Mouse (Mus musculus): ENCODE data around the gene Agpat4. TPM values are rescaled to one million over a fixed set of nuclear protein-coding genes. Genes with fewer than 3 reads are reported as not detected.

Agpat4 gene
- total RNA-seq, 1 experiment from 2014 or later, result 150 TPM

DNA sequence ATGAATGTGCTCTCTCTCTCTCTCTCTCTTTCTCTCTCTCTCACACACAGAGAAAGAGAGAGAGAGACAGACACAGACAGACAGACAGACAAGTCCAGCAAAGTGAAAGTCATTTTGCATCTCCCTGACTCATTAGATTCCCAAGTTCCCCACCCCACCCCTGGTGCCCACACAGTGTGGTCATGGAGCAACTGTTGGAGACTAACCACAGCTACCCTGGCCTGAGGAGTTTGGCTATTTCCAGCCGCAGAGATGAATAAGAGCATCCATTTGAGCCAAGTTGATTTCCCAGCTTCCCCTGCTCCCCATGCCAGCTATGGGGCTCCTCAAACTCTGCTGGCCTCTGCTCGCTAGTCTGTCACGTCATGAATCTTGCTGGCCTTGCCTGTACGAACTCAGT is 91.0 kb downstream of the Agpat4 start:
- ATAC-seq (replicated peaks; ENCODE audit: insufficient number of reproducible peaks, low FRiP score, low TSS enrichment, poor library complexity, severe bottlenecking), result no peak

DNA sequence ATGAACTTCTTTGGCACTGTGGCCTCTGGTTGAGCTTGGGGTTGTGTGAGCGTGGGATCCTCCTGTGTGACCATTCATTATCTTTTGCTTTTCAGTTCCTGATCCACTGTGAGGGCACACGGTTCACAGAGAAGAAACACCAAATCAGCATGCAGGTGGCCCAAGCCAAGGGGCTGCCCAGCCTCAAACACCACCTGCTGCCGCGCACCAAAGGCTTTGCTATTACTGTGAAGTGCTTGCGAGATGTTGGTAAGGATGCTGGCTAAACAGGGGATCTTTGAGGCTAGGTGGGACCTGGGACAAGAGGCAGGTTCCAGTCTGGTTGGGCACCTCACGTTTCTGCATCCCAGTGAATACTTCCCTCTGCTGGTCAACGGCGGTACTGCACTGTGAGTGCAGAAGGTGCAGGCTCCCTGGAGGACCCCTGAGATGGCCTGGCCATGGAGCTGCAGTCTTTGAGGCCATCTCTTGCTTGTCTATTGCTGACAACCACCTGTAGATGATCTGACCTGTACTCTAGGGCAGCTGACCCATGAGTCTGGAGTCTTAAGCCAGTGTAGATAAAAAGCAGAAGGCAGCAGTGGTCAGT is 92.1 kb downstream of the Agpat4 start:
- peak; percentile 67 for ATAC-seq (replicated peaks; ENCODE audit: insufficient number of reproducible peaks, low FRiP score, low TSS enrichment, poor library complexity, severe bottlenecking)

- no peak for ATAC-seq (replicated peaks; ENCODE audit: insufficient number of reproducible peaks, low FRiP score, low TSS enrichment, poor library complexity, severe bottlenecking)
Measured at GRCm38 (mm10) chr17:12211890-12212289, 93.4 kb downstream of the Agpat4 start.

DNA sequence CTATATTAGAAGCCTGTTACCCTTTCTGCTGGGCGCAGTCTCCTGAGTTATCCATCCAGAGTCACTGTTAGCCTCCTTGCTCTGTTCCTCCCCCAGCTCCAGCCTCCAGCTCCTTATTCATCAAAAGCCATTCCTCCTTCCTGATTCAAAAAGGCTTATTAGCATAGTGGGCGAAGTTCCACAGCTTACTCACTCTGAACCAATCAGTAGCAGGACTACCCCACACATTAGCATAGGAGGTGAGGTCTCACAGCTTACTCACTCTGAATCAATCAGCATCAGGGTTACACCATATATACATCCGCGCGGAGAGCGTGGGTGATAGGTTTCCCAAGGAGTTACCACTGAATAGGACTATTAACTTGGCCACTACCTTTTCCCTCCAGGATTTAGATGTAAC is 93.8 kb downstream of the Agpat4 start:
- no peak for ATAC-seq (replicated peaks; ENCODE audit: insufficient number of reproducible peaks, low FRiP score, low TSS enrichment, poor library complexity, severe bottlenecking)

DNA sequence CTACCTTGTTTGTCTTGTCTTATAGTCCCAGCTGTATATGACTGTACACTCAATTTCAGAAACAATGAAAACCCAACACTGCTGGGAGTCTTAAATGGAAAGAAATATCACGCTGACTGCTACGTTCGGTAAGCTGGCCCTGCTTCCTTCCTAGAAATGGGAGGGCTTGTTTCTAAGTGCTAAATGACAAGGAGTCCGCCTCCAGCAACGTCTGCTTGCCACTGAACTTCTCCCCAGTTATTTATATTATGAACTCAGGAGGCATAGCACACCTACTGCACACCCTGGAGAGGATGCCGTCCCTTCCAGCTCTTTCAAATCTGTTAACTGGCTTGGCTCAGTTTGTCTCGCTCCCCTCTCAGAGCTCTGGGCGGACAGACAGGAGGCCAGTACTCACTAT is 94.9 kb downstream of the Agpat4 start:
- ATAC-seq (replicated peaks; ENCODE audit: insufficient number of reproducible peaks, low FRiP score, low TSS enrichment, poor library complexity, severe bottlenecking), result no peak

GRCm38 (mm10) chr17:12216224-12216623 is 97.7 kb downstream of the Agpat4 start:
- no peak for ATAC-seq (replicated peaks; ENCODE audit: insufficient number of reproducible peaks, low FRiP score, low TSS enrichment, poor library complexity, severe bottlenecking)

DNA sequence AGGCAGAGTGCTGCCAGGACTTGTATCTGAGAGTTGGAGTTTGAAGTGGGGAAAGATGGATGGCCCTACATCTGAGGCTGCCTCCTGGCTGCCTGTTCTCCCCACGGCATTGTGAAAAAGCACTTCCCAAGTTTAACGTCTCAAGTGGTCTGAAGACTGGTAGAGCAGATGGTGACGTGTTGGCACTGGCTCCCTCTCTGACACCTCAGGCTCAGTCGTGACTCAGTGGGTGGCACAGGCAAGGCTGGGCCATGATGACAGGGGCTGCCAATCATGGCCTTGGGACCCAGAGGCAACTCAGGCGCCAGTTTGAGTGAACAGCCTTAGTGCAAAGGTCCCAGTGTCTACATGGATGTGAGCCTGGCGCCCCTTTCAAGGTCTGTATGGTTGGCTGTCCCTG is 103.4 kb downstream of the Agpat4 start:
- 0 out of 2 replicates have a peak, but pooled peaks have one; percentile 18 for ATAC-seq (replicated peaks; ENCODE audit: insufficient number of reproducible peaks, low FRiP score, low TSS enrichment, poor library complexity, severe bottlenecking)

GRCm38 (mm10) chr17:12223682-12224081 is 105.2 kb downstream of the Agpat4 start:
- ATAC-seq (replicated peaks; ENCODE audit: insufficient number of reproducible peaks, low FRiP score, low TSS enrichment, poor library complexity, severe bottlenecking), result no peak

DNA sequence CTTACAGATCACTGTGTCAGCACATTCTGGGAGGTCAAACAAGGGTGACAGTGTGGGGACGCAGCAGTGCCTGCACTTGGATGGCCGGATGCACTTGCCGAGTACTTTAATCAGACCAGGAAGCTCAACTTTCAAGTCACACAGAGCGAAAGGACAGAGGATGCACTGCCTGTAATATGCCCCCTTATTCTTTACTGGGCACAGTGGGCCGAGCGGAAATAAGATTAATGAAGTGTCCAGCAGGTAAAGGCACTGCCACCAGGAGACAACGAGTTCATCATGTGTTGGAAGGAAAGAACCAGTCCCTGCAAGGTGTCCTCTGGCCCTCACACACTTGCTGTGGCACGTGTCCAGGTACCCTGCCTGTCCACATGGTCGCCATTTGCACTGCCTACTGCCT is 105.6 kb downstream of the Agpat4 start:
- no peak for ATAC-seq (replicated peaks; ENCODE audit: insufficient number of reproducible peaks, low FRiP score, low TSS enrichment, poor library complexity, severe bottlenecking)

- ATAC-seq (replicated peaks; ENCODE audit: insufficient number of reproducible peaks, low FRiP score, low TSS enrichment, poor library complexity, severe bottlenecking), result peak; percentile 21; the same call in 1 of the 2 replicates
Measured at GRCm38 (mm10) chr17:12224551-12224950, 106.0 kb downstream of the Agpat4 start.

DNA sequence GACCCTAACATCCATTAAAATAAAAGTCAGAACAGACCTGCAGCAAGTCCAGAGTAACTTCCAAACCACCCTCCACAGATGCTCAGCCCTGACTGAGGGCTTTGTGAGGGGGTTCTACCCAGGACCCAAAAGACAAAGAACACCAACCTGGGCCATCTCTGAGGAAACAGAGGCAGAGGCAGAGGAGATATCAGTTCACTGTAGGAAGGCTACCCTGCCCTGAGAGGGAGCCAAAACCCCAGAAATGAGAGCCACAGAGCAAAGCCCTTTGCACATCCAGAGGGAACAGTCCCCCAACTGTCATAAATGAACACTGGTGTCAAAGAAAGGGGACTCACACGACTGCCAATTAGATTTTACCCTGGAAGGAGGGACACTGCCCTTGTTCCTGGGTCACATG is 106.7 kb downstream of the Agpat4 start:
- no peak for ATAC-seq (replicated peaks; ENCODE audit: insufficient number of reproducible peaks, low FRiP score, low TSS enrichment, poor library complexity, severe bottlenecking)

DNA sequence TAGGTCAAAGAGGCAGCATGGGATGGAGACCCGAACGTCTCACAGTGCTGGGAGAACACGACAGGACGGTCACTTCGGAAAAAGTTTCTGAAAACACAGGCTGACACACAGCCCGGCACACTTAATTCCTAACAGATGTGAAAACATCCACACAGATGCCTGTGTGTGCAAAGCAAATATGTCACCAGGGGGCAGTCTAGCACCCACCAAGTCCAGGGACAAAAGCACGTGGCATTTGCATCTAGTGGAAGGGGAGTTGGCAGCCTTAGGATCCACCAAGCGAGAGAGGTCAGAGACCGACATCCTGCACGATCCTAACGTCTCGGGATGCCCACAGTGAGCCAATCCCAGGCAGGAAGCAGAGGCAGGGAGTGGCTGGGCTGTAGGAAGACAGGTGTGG is 108.0 kb downstream of the Agpat4 start:
- ATAC-seq (replicated peaks; ENCODE audit: insufficient number of reproducible peaks, low FRiP score, low TSS enrichment, poor library complexity, severe bottlenecking), result no peak

DNA sequence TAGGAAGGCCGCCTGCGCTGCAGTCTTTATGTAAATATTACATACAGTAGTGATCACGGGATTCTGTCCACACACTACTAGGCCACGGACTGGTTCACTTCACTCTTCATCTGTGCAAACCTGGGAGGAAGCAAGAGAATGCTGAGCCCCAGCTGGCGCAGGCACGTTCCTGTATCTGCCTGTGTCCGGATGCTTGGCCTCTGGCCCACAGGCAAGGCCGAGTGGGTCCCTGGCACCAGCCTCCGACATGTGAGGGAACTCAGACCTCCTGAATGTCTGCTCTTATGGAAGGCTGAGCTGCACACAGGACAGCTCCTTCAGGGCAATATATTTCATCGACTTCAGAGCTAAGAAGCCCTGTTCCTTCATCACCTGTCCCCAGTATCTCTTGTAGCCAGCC is 109.5 kb downstream of the Agpat4 start:
- no peak for ATAC-seq (replicated peaks; ENCODE audit: insufficient number of reproducible peaks, low FRiP score, low TSS enrichment, poor library complexity, severe bottlenecking)

- ATAC-seq (replicated peaks; ENCODE audit: insufficient number of reproducible peaks, low FRiP score, low TSS enrichment, poor library complexity, severe bottlenecking), result no peak
Measured at GRCm38 (mm10) chr17:12228471-12228870, 110.0 kb downstream of the Agpat4 start.

DNA sequence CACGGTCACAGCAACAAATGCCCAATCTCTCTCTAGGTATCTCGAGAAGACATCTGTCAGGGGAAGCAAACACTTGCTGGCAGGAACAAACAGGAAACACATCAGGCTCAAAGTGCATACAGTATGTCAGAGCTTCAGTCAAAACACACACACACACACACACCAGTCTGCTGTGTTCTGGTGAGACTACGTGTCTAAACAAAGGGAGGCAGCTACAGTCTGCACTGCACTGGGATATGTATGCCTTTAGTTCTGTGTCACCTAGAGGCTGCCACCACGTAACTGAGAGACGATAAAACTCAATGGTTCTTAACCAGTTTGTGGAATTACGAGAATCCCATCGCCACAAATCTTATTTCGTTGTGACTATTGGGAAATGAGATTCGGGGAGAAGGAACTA is 111.3 kb downstream of the Agpat4 start:
- no peak for ATAC-seq (replicated peaks; ENCODE audit: insufficient number of reproducible peaks, low FRiP score, low TSS enrichment, poor library complexity, severe bottlenecking)

- ATAC-seq (replicated peaks; ENCODE audit: insufficient number of reproducible peaks, low FRiP score, low TSS enrichment, poor library complexity, severe bottlenecking), result no peak
Measured at GRCm38 (mm10) chr17:12230167-12230566, 111.7 kb downstream of the Agpat4 start.

DNA sequence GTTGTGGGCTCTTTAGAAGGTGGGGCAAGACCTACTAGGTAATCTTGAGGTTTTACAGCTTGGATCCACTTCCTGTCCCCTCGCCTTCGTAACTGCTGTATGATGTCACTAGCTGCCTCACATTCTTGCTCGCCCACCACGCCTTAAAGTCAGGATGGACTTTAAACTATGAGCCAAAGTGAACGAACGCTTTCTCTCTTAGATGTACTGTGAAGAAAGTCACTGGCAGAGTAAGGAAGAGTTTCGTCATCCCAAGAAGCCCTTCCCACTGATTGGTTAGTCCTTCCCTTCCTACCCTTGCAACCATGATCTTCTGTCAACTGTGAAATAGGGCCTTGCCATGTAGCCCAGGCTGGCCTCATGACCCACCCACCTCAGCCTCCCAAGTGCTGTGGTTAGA is 112.6 kb downstream of the Agpat4 start:
- no peak for ATAC-seq (replicated peaks; ENCODE audit: insufficient number of reproducible peaks, low FRiP score, low TSS enrichment, poor library complexity, severe bottlenecking)

DNA sequence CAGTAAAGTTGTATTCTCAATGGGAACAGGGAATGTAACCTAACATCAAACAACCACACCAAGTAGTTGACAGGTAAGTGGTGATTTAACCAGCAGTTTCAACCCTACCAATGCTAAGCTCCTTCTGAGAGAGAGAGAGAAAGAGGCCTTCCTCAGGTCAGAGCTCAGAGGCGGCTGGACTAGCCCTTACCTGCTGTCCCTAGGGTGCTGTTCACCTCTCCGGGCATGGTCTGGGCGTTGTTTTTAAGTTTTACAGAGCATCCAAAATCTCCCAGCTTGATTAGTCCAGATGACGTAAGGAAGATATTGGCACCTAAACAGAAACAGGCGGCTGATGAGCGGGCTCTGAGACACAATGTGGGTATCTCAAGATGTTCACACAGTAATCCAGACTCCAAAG is 114.2 kb downstream of the Agpat4 start:
- ATAC-seq (replicated peaks; ENCODE audit: insufficient number of reproducible peaks, low FRiP score, low TSS enrichment, poor library complexity, severe bottlenecking), result no peak

GRCm38 (mm10) chr17:12240701-12241100 is 122.2 kb downstream of the Agpat4 start:
- no peak for ATAC-seq (replicated peaks; ENCODE audit: insufficient number of reproducible peaks, low FRiP score, low TSS enrichment, poor library complexity, severe bottlenecking)

- peak; percentile 53 for ATAC-seq (replicated peaks; ENCODE audit: insufficient number of reproducible peaks, low FRiP score, low TSS enrichment, poor library complexity, severe bottlenecking)
Measured at GRCm38 (mm10) chr17:12249783-12250504, 131.4 kb downstream of the Agpat4 start.
